Mouse (Mus musculus) bone marrow, adult 2 months (tissue): Measurements from ENCODE around the gene Epha4.

Experiments used
- CTCF ChIP-seq: fragments of 200-500 bp; IDR thresholded peaks from 2 replicates; pipeline ENCODE4 v1.5.1; 2011; ENCODE audit warnings: low read length, control low read depth; ENCODE audit not compliant: control insufficient read depth, insufficient read depth
- POLR2A ChIP-seq: fragments of 200-500 bp; IDR thresholded peaks from 2 replicates; pipeline ENCODE4 v1.6.1; 2011; ENCODE audit warnings: low read depth, mild to moderate bottlenecking, control low read depth, low read length, borderline replicate concordance; ENCODE audit not compliant: control insufficient read depth

GRCm38 (mm10) chr1:77464108-77464507 is 50.8 kb downstream of the Epha4 start:
- no peak for TF ChIP-seq CTCF
- no peak for TF ChIP-seq POLR2A
